Mouse (Mus musculus): ENCODE measurements around the gene Hist1h2ab.

Hist1h2ab gene

GRCm38 (mm10) chr13:23772561-23773313, 21.8 kb downstream of the Hist1h2ab start:
- no peak for DNase-seq (ENCODE audit: extremely low spot score, low read depth, low spot score)

GRCm38 (mm10) chr13:23778339-23778738, 27.4 kb downstream of the Hist1h2ab start:
- no peak for DNase-seq (ENCODE audit: extremely low spot score, low read depth, low spot score)

DNA sequence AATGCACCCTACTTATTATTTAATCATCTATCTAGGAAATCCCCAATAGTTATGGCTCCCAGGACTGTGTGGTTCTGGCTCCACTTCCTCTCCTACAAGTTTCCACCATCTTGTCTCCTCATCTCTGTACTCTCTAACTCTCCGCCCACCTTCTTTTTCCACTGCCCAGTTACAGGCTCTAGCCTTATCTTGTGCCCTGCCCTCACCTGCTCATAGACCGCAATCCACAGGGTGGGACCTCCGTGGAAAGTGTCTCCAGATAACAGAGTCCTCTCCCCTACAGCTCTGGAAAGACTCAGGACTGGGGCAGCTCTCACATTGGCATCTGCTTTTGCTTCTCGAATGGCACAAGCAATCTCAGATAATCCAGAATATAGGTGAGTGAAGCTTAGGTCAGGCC, 28.1 kb downstream of the Hist1h2ab start:
- no peak for DNase-seq (ENCODE audit: extremely low spot score, low read depth, low spot score)

DNA sequence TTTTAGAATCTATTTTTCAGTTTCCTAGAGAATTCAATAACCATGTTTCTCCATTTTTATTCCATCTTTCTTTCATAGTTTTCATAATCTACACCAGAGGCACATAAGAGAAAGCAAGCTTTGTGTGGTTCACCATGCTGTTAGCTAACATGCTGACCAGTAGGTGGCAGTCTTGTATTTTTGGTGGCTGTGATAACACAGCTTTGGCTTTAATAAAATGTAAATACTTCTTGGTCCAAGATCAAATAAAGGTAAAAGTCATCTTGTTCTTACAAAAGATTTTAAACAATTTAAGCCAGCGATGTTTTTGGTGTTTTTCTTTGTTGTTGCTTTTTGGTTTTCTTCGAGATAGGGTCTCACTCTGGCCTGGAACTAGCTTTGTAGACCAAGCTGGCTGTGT, 41.6 kb downstream of the Hist1h2ab start:
- peak; percentile 54 for DNase-seq (ENCODE audit: extremely low spot score, low read depth, low spot score)

GRCm38 (mm10) chr13:23799405-23799804, 48.5 kb downstream of the Hist1h2ab start:
- no peak for DNase-seq (ENCODE audit: extremely low spot score, low read depth, low spot score)
